Mouse (Mus musculus): ENCODE data around the gene Abhd14a.

- TF ChIP-seq EP300 (IDR thresholded peaks at IDR 0.05) (no peak), CTCF (IDR thresholded peaks at IDR 0.05) (no peak)
Measured at GRCm38 (mm10) chr9:106399808-106400207, 47.7 kb downstream of the Abhd14a start.

All from lung, postnatal 0 days (tissue).